Mouse (Mus musculus) frontal cortex, adult 2 months (tissue): ENCODE data around the gene Ppfibp2. TPM values are rescaled to one million over a fixed set of nuclear protein-coding genes. Genes with fewer than 3 reads are reported as not detected.

Experiments
- DNase-seq, 2 experiments: peaks; one replicate each; pipeline ENCODE4 v3.0.0; 2022; ENCODE audit warnings: low spot score in 1 of 2; ENCODE audit errors: extremely low spot score in 1 of 2
- polyA plus RNA-seq: library from polyadenylated mRNA; depleted of rRNA; stranded (reverse); fragments of >200 nt; gene quantifications from 2 replicates; pipeline ENCODE4 v1.2.3, GENCODE M21; 2012

Ppfibp2 gene
- polyA plus RNA-seq, 1 experiment, result 8.0 TPM

GRCm38 (mm10) chr7:107661189-107661842 is 66.3 kb downstream of the Ppfibp2 start:
- DNase-seq, result peak; percentile 24 to 86

GRCm38 (mm10) chr7:107661843-107662281 is 66.9 kb downstream of the Ppfibp2 start:
- no peak for DNase-seq

- no peak for DNase-seq
These were observed 68.6 kb downstream of the Ppfibp2 start for GRCm38 (mm10) chr7:107663621-107664020.

- DNase-seq, result peak in 1 of 2 experiments; percentile 10
These were observed 69.4 kb downstream of the Ppfibp2 start for GRCm38 (mm10) chr7:107664063-107665056.

DNA sequence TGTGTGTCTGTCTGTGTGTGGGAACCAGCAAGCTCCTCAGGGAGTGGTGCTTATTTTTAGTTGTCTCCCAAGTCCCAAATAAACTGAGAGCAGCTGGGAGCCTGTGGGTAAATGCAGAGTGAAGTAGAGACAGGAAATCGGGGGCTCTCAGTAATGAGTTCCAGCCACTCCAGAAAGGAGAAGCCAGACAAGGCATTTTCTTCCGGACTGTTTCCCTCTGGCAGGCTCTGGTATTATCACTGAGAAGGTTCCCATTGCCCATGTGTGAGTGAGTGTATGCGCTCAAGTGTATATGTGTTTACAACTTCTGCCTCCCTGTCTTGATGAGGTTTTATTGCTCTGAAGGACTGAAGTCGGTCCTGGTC is 70.2 kb downstream of the Ppfibp2 start:
- peak; percentile 15 to 56 for DNase-seq

- peak; percentile 8 to 41 for DNase-seq
These were observed 70.7 kb downstream of the Ppfibp2 start for GRCm38 (mm10) chr7:107665586-107666261.

DNA sequence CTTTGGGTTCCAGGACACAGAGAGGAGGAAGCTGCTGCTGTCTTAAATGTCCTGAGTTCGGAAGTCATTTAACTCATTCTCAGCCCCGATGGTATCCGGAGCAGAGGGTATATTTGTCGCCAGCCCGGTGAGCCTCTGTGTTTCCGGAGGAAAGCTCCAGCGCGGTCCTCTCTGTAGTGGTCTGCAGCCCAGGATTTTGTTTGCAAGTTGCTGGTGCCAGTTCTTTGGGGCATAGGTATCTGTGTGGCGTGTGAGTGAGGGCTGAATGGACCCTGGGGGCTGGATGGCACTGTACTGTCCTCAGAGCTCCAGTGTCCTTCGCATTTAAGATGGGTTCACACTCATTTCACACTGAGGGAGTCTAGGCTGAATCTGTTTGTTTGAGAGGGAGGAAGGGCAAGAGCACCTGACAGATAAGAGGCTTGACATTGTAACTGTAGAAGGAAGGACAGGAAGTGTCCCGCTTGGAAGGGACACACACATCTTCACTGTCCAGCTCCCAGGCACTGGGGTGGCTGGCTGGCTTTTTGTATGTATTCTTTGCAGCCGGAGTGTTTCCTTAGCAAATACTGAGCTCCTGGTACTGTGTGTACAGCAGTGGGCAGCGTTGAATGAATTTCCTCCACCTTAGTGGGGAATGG is 71.4 kb downstream of the Ppfibp2 start:
- DNase-seq, result no peak

DNA sequence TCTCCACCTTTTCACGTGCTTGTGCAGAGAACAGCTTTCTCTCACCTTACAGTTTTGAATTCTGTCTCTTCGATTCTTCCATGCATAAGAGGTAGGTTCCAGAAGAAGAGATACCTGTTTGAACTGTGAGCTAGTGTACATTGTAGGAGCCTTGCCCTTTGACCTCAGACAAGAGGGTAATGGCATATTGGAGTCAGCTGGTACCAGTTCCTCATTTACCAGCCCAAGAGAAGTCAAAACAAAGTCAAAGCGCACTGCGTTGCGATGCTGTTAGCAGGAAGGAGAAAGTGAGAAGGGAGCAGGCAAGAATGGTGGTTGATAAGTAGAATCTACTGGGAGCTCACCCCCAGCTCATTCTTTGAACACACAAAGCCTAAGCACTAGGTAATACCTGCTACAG is 73.5 kb downstream of the Ppfibp2 start:
- DNase-seq, result no peak

- DNase-seq, result no peak
These were observed 80.2 kb downstream of the Ppfibp2 start for GRCm38 (mm10) chr7:107675224-107675623.

DNA sequence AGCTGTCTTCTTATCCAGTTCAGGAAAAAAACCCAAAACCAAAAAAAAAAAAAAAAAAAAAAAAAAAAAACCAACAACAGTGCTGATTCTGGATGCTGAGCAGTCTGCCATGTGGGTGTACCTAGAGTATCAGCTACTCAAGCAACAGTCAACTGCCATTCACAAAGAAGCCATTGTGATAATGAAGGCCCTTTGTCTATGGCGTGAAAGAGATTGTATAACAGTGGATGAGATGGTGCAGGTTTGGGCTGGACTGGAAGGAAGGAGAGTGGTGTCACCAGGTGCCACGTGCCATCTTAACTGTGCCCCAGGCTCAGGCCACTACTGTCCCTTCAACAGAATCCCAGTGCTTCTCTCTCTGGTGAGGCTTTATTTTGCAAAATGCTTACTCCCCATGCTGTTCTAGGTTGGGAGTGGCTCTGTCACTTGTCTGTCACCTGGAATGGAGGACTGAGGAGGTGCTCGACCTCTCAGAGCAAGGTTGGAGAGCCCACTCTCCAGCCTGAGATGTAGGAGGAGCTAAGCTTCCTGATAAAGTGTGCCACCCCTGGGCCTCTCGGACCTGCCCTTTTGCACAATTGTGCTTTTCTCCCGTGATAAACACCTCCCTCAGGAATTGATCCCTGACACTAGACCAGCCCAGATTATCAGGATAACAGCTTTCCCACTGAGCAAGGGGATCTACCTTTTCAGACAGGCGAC is 85.3 kb downstream of the Ppfibp2 start:
- DNase-seq, result no peak

GRCm38 (mm10) chr7:107681306-107681705 is 86.3 kb downstream of the Ppfibp2 start:
- DNase-seq, result no peak

- no peak for DNase-seq
These were observed 88.2 kb downstream of the Ppfibp2 start for GRCm38 (mm10) chr7:107683162-107683561.

- no peak for DNase-seq
These were observed 88.6 kb downstream of the Ppfibp2 start for GRCm38 (mm10) chr7:107683622-107684021.

- no peak for DNase-seq
These were observed 90.4 kb downstream of the Ppfibp2 start for GRCm38 (mm10) chr7:107685238-107685954.

DNA sequence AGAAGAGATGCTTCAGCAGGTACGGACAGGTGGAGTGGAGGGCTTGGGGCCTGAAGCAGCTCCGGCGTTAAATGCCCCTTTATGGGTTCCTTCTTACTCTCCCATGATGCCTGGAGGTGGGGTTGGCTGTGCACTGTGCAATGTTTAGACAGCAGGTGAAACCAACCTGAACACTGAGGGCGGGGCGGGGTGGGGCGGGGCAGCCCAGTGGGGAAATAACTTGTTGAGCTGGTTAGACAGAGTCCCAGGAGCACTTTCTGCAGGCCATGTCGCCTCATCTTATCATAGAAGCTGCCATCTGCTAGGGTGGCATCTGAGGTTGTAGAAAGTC is 90.9 kb downstream of the Ppfibp2 start:
- DNase-seq, result no peak

DNA sequence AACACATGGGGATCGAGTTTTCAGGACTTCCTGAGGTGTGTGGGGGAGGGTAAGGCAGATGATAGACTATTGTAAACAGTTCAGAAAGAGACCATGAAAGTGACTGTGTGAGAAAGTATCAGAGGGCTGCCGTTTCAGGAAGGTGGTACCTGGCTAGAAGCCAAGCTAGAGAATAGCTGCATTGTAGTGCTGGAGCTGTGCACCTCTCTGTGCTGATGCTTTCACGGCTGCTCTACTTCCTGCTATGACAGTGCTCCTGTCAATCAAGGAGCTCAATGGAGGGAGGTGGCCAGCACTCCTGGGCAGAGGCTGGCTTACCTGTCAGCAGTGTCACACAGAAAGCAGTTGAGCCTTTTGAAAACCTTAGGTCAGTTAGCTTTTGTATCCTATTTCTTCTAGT is 92.4 kb downstream of the Ppfibp2 start:
- DNase-seq, result no peak

GRCm38 (mm10) chr7:107688040-107688439 is 93.0 kb downstream of the Ppfibp2 start:
- no peak for DNase-seq

DNA sequence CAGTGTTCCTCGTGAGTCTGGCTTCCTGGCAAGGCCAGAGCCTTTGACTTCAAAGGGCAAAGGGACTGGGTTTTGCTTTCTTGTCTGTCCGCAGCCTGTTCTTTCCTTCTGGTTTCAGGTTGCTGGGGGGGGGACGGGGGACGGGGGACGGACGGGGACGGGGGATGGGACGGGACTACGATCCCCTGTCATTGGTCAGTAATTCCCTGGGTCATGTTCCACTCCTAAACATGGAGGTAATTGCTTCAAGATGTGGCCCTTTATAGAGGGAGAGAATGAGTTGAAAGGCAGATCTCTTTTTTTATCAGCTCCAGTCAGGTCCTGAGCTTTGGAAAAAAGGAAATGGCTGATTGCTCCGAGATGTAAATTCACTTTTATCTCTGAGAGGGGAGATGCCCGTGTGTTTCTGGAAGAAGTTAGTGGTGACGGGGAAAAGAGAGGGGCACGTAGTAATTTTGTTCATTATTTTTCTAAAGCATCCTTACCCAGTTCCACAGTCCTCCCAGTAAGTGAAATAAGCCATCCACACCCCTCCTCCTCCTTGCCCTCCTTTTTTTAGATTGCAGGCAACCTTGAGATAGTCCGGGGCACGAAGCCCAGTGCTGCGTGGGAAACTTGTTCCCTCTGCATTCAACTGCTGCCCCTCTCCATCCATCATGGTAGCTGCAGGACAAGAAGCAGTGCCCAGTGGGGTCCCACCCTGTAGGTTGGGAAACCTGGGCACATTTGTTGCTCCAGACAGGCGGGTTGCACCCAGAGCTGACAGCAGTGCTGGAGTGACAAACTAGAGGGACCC is 95.6 kb downstream of the Ppfibp2 start:
- no peak for DNase-seq

DNA sequence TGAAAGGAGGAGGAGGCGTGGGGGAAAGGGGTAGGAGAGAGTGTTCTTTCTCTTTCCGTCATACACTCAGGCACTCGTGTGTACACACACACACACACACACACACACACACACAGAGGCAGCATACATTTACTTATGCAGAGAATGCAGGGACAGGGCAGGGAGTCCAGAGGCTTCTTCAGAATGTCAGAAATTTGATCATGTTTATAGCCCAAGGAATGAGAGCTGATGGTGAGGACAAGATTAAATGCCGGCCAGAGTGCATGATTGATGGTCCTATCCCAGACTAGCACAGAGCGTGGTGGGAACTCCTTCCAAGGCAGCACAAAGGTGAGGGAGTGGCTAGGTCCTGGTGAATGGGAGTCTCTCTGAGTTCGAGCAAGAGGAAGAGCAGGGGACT is 96.5 kb downstream of the Ppfibp2 start:
- DNase-seq, result no peak
